Mouse (Mus musculus): ENCODE data around the gene 9030612E09Rik.

DNA sequence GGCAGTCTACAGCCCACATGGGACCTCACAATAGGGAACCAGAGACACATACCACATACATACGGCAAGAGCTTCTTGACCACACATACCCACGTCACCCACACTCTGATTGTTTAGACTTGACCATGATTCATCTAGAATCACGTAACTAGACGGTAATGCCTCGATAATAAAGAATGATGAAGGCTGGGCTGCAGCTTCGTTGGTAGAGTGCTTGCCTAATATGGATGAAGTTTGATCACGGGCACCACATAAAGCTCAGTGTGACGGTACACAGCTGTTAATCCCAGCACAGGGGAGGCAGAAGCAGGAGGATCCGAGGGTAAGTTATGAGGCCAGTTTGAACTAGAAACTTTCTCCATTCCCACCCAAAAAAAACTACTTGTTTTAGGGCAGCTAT, 31.3 kb upstream of the 9030612E09Rik start:
- no peak for TF ChIP-seq CTCF (IDR thresholded peaks at IDR 0.05; ENCODE audit: low read depth, low read length)
- TF ChIP-seq POLR2AphosphoS5 (IDR thresholded peaks at IDR 0.05; ENCODE audit: insufficient replicate concordance, low read depth, low read length), result no peak
- no peak for TF ChIP-seq TAL1 (conservative IDR thresholded peaks at IDR 0.05; ENCODE audit: low read depth, low read length)

All from G1E (cell line).